19 mouse cellular contexts compared by ENCODE assay signal in the genomic region with DNA sequence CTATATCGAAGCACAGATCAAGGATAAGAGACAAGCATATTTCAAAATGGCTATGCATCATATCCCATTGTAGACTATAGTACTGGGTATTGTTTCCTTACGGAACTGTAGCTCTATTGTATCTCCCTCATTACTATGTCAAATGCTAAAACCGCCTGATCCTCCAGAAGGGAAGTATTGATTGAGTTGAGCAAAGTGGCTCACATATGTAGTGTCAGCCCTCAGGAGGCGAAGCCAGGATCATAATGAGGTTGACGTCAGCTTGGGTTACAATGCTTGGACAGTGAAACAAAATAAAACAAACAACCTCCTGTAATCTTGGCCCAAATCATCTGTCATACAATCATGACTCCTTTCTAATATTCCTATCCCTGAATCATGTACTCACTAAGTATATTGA. TPM values are rescaled to one million over a fixed set of nuclear protein-coding genes. Genes with fewer than 3 reads are reported as not detected.
DNase-seq lines count a peak whose midpoint lies in the region; ATAC-seq lines count a peak whose summit lies in the region.
"Had no signal": no experiment of that assay in that cellular context is flagged by ENCODE, and none has a peak within 500 bp of the region (broad histone marks: within the 10 kb centered on the region; RNA-seq: fewer than 3 reads in every experiment).

No protein-coding gene starts in this region.

- no peaks in the 10 kb centered on the region for H3K4me1 ChIP-seq in embryonic facial prominence, embryonic 11.5 days (ENCODE audit: control insufficient read depth, insufficient read depth, low read length)
- no peaks in the 10 kb centered on the region for H3K4me1 ChIP-seq in embryonic facial prominence, embryonic 10.5 days
- no peaks in the 10 kb centered on the region for H3K4me1 ChIP-seq in midbrain, embryonic 11.5 days (ENCODE audit: control insufficient read depth, insufficient read depth, low read length)
- H3K4me1 ChIP-seq in midbrain, embryonic 14.5 days (ENCODE audit: control insufficient read depth, insufficient read depth, low read length), result no peaks in the 10 kb centered on the region

- H3K9ac ChIP-seq in embryonic facial prominence, embryonic 11.5 days (replicated peaks; ENCODE audit: low read length), result no peak overlapping the region
- H3K9ac ChIP-seq in midbrain, embryonic 11.5 days (ENCODE audit: low read length), result no peak overlapping the region
- no peak overlapping the region for H3K9ac ChIP-seq in midbrain, embryonic 14.5 days (replicated peaks; ENCODE audit: low read length)

- H3K27ac ChIP-seq in embryonic facial prominence, embryonic 11.5 days (replicated peaks; ENCODE audit: low read depth, low read length), result no peak overlapping the region
- H3K27ac ChIP-seq in embryonic facial prominence, embryonic 10.5 days (replicated peaks), result no peak overlapping the region
- no peak overlapping the region for H3K27ac ChIP-seq in midbrain, embryonic 11.5 days (ENCODE audit: low read depth, low read length)
- H3K27ac ChIP-seq in midbrain, embryonic 14.5 days (replicated peaks; ENCODE audit: low read depth, low read length), result no peak overlapping the region

- DNase-seq in embryonic facial prominence, embryonic 11.5 days (ENCODE audit: low spot score), result no peak
- DNase-seq in embryonic facial prominence, embryonic 10.5 days (ENCODE audit: low spot score), result no peak
- no peak for DNase-seq in midbrain, embryonic 11.5 days (ENCODE audit: low spot score, missing footprints)
- DNase-seq in midbrain, embryonic 14.5 days, result no peak
- DNase-seq: adrenal gland, adult 2 months; adrenal gland, adult 8-10 months; adrenal gland, postnatal 10 days; adrenal gland, postnatal 14 days; adrenal gland, postnatal 25 days; adrenal gland, postnatal 36 days; B cell, adult 2 months; cerebellum, adult 11 months; cerebellum, adult 11-12 months; cerebellum, adult 18-20 months had no signal

- no peaks in the 10 kb centered on the region for H3K9me3 ChIP-seq in embryonic facial prominence, embryonic 11.5 days (replicated peaks; ENCODE audit: control insufficient read depth, low read length)
- no peaks in the 10 kb centered on the region for H3K9me3 ChIP-seq in embryonic facial prominence, embryonic 10.5 days
- no peaks in the 10 kb centered on the region for H3K9me3 ChIP-seq in midbrain, embryonic 11.5 days (ENCODE audit: control insufficient read depth, low read length)
- H3K9me3 ChIP-seq in midbrain, embryonic 14.5 days (ENCODE audit: control insufficient read depth, low read length), result no peaks in the 10 kb centered on the region
- H3K9me3 ChIP-seq: G1E had no signal

- no peaks in the 10 kb centered on the region for H3K36me3 ChIP-seq in embryonic facial prominence, embryonic 11.5 days (replicated peaks; ENCODE audit: control insufficient read depth, insufficient read depth, low read depth, low read length)
- no peaks in the 10 kb centered on the region for H3K36me3 ChIP-seq in embryonic facial prominence, embryonic 10.5 days (replicated peaks)
- no peaks in the 10 kb centered on the region for H3K36me3 ChIP-seq in midbrain, embryonic 11.5 days (ENCODE audit: control insufficient read depth, insufficient read depth, low read length)
- H3K36me3 ChIP-seq in midbrain, embryonic 14.5 days (ENCODE audit: control insufficient read depth, insufficient read depth, low read length), result no peaks in the 10 kb centered on the region
- H3K36me3 ChIP-seq: G1E had no signal

- no peaks in the 10 kb centered on the region for H3K27me3 ChIP-seq in embryonic facial prominence, embryonic 11.5 days (ENCODE audit: control insufficient read depth, insufficient read depth, low read length)
- no peaks in the 10 kb centered on the region for H3K27me3 ChIP-seq in embryonic facial prominence, embryonic 10.5 days (replicated peaks; ENCODE audit: low read depth, poor library complexity, severe bottlenecking)
- H3K27me3 ChIP-seq in midbrain, embryonic 11.5 days (ENCODE audit: control insufficient read depth, insufficient read depth, low read length), result no peaks in the 10 kb centered on the region
- no peaks in the 10 kb centered on the region for H3K27me3 ChIP-seq in midbrain, embryonic 14.5 days (ENCODE audit: control insufficient read depth, insufficient read depth, low read length)
- H3K27me3 ChIP-seq: CH12.LX, Patski had no signal

- H3K4me2 ChIP-seq in embryonic facial prominence, embryonic 11.5 days (ENCODE audit: low read depth, low read length), result no peak overlapping the region
- H3K4me2 ChIP-seq in midbrain, embryonic 11.5 days, result no peak overlapping the region
- no peak overlapping the region for H3K4me2 ChIP-seq in midbrain, embryonic 14.5 days (ENCODE audit: low read length)

- H3K4me3 ChIP-seq in embryonic facial prominence, embryonic 11.5 days (ENCODE audit: low read depth, low read length), result no peak overlapping the region
- no peak overlapping the region for H3K4me3 ChIP-seq in embryonic facial prominence, embryonic 10.5 days
- no peak overlapping the region for H3K4me3 ChIP-seq in midbrain, embryonic 11.5 days (ENCODE audit: low read depth, low read length)
- no peak overlapping the region for H3K4me3 ChIP-seq in midbrain, embryonic 14.5 days (replicated peaks; ENCODE audit: low read depth, low read length)

- peak; percentile 52; the same call in 1 of the 2 replicates for ATAC-seq in embryonic facial prominence, embryonic 11.5 days (replicated peaks; ENCODE audit: insufficient number of reproducible peaks, low FRiP score, low TSS enrichment, low read depth)
- peak; percentile 52; the same call in 1 of the 2 replicates for ATAC-seq in midbrain, embryonic 11.5 days (ENCODE audit: low FRiP score)
- no peak for ATAC-seq in midbrain, embryonic 14.5 days (ENCODE audit: low FRiP score, low TSS enrichment)
- ATAC-seq: activated CD4-positive, CD25-positive, alpha-beta regulatory T cell, adult 4 months; CD4-positive, CD25-positive, alpha-beta regulatory T cell, adult 4 months; Patski had no signal

- 84% methylated on average over 5 of the region's 5 CpGs for WGBS in embryonic facial prominence, embryonic 11.5 days
- 84% methylated on average over 5 of the region's 5 CpGs for WGBS in embryonic facial prominence, embryonic 10.5 days
- WGBS in midbrain, embryonic 11.5 days, result 87% methylated on average over 5 of the region's 5 CpGs
- WGBS in midbrain, embryonic 14.5 days, result 83% methylated on average over 5 of the region's 5 CpGs

RNA-seq across cellular contexts. Expression of a gene that starts 43.2 kb away (rescaled TPM):
- polyA plus RNA-seq in embryonic facial prominence, embryonic 11.5 days (2014; fragmentation: Nextera tagmentation; extraction: Ambion mirVana), result 6.1 and 6.2 TPM in 2 replicates
- polyA plus RNA-seq in embryonic facial prominence, embryonic 10.5 days (2016; fragmentation: Nextera tagmentation; extraction: Ambion mirVana), result 3.5 and 4.5 TPM in 2 replicates
- 3.4 and 4.0 TPM in 2 replicates for polyA plus RNA-seq in midbrain, embryonic 11.5 days (2014; fragmentation: Nextera tagmentation; extraction: Ambion mirVana)
- polyA plus RNA-seq in midbrain, embryonic 14.5 days (2014; fragmentation: Nextera tagmentation; extraction: Ambion mirVana), result 0.50 and 3.7 TPM in 2 replicates
- polyA plus RNA-seq: CD4-positive, CD25-positive, alpha-beta regulatory T cell, adult 4 months; G1E; Patski had no signal
